Mouse (Mus musculus) cerebellum, adult 2 months (tissue): ENCODE data around the gene 2310011J03Rik. TPM values are rescaled to one million over a fixed set of nuclear protein-coding genes. Genes with fewer than 3 reads are reported as not detected.
"Not testable (repeated sequence)": the region's sequence is repeated elsewhere in the genome, so short reads cannot be mapped to it uniquely, and the experiment has no call there.

ENCODE experiments used
- DNase-seq, 2 experiments: peaks; one replicate each; pipeline ENCODE4 v3.0.0; 2021
- H3K27ac ChIP-seq: fragments of 200-500 bp; 2 replicates; pipeline ENCODE4 v1.5.1; 2012; ENCODE audit warnings: low read length, control low read depth, inconsistent platforms; ENCODE audit not compliant: insufficient read depth
- H3K27me3 ChIP-seq: fragments of 200-500 bp; 2 replicates; pipeline ENCODE4 v1.6.1; 2012; ENCODE audit warnings: inconsistent platforms, mild to moderate bottlenecking, low read length, moderate library complexity; ENCODE audit not compliant: control insufficient read depth, insufficient read depth
- H3K4me1 ChIP-seq: fragments of 200-500 bp; 2 replicates; pipeline ENCODE4 v1.6.1; 2011; ENCODE audit warnings: low read length; ENCODE audit not compliant: control insufficient read depth, insufficient read depth
- H3K4me3 ChIP-seq: fragments of 200-500 bp; replicated peaks from 2 replicates; pipeline ENCODE3; 2011; ENCODE audit warnings: mild to moderate bottlenecking, low read depth, low read length, control low read depth; ENCODE audit not compliant: insufficient read depth
- CTCF ChIP-seq: fragments of 200-500 bp; IDR thresholded peaks from 2 replicates; pipeline ENCODE4 v1.5.1; 2011; ENCODE audit warnings: low read depth, mild to moderate bottlenecking, control low read depth, low read length, moderate library complexity, borderline replicate concordance; ENCODE audit not compliant: insufficient read depth
- POLR2A ChIP-seq: fragments of 200-500 bp; IDR thresholded peaks from 2 replicates; pipeline ENCODE4 v1.6.1; 2011; ENCODE audit warnings: low read length, control low read depth, borderline replicate concordance; ENCODE audit not compliant: insufficient read depth
- WGBS: fragments of 180-500 bp; shearing (Covaris S2); methylation state at CpG from one replicate; pipeline ENCODE4 v1.1.7; 2018; 5-methylcytosine and 5-hydroxymethylcytosine counted together
- polyA plus RNA-seq: library from polyadenylated mRNA; depleted of rRNA; stranded (reverse); fragments of >200 nt; gene quantifications from 2 replicates; pipeline ENCODE4 v1.2.3, GENCODE M21; 2012

Gene 2310011J03Rik
- polyA plus RNA-seq, 1 experiment, result 51.1 TPM

DNA sequence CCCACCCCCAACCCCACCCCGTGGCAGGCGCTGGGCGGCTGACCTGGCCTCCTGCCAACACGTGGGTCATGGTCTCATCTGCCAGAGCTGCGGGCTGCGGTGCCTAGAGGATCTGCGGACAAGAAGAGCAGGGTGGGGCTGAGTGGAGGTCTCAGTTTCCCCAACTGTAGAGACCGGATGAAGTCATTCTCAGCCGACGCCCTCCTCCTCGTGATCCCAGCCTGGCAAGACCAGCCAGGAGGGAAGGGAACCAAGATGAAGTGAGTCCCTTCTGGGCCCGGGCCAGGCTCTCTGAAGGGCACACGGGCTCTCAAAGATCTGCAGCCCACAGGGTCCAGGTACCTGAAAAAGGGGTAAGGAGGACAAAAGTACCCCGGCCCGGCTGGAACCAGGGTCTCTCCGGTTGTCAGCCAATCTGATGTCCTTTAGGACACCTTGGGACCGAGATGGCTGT, 27.2 kb upstream of the 2310011J03Rik start:
- no peak for DNase-seq
- Histone ChIP-seq H3K27me3 (no peaks in the 10 kb centered on the region; the same call in 1 of the 2 replicates), H3K4me3 (no peak overlapping the region), H3K4me1 (peaks cover 10% of the 10 kb centered on the region), H3K27ac (no peak overlapping the region)
- TF ChIP-seq CTCF, result no peak
- TF ChIP-seq POLR2A, result no peak
- WGBS, result 9% methylated on average over 17 of the region's 17 CpGs

DNA sequence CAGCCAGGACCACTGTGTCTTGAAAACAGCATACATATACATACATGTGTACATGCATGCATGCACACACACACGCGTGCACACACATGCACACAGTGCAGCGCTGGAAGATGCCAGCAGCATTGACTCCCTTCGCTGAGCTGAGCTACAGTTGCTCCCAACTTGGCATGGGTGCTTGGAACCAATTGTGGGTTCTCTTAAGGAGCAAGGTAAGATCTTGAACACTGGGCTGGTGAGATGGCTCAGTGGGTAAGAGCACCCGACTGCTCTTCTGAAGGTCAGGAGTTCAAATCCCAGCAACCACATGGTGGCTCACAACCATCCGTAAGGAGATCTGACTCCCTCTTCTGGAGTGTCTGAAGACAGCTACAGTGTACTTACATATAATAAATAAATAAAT, 25.6 kb upstream of the 2310011J03Rik start:
- WGBS, result 83% methylated on average over 6 of the region's 6 CpGs
- DNase-seq, H3K27me3 ChIP-seq, H3K4me3 ChIP-seq, H3K27ac ChIP-seq: not testable (repeated sequence)
- peaks cover 13% of the 10 kb centered on the region for H3K4me1 ChIP-seq

DNA sequence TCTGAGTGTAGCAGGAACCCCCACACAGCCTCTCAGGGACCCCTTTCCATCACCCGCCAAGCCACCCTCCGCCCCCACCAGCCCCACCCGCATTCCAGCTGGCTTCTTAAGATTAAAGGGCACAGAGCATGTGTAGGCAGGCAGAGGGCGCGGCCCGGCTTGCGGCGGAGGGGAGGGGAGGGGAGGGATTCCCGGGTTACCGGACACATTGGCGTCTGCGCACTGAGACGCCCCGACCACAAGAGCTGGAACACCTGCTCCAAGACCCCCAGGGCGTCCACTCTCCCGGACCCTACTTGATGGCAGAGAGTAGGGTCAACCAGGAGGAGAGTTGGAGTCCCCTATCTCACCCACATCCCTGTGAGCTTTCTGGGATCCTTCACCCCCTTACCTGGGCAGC, 24.8 kb upstream of the 2310011J03Rik start:
- H3K27me3 ChIP-seq, result no peaks in the 10 kb centered on the region; the same call in 1 of the 2 replicates
- TF ChIP-seq CTCF (no peak), POLR2A (no peak)
- peaks cover 12% of the 10 kb centered on the region for H3K4me1 ChIP-seq
- H3K27ac ChIP-seq, result no peak overlapping the region
- WGBS, result 28% methylated on average over 16 of the region's 16 CpGs
- no peak for DNase-seq
- no peak overlapping the region for H3K4me3 ChIP-seq

DNA sequence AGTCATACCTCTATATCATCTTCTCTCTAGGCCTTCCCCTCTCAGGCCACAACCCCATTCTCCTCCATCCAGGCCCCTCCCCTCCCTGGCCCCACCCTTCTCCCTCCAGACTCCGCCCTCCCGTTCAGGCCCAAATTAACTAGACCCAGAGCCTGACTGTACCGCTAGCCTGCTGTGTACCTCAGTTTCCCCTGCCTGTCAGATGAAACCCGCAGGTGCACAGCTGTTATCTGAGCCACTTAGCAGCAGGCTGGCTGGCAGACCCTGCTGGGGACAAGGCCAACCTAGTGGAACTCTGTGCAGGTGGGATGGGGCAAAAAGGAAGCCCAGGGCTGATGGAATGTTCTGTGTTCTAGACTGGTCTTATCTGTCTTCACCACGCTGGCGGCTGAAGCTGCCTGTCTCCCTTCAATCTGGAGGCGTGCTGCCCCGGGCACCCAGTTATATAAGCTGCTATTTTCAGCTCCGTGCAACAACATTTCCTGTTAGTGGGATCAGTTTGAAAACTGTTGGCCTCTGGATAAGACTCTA, 23.9 kb upstream of the 2310011J03Rik start:
- WGBS, result 55% methylated on average over 9 of the region's 9 CpGs
- Histone ChIP-seq H3K27ac (no peak overlapping the region), H3K27me3 (no peaks in the 10 kb centered on the region; the same call in 1 of the 2 replicates), H3K4me1 (peaks cover 11% of the 10 kb centered on the region), H3K4me3 (no peak overlapping the region)
- DNase-seq, result no peak
- no peak for TF ChIP-seq CTCF
- no peak for TF ChIP-seq POLR2A

DNA sequence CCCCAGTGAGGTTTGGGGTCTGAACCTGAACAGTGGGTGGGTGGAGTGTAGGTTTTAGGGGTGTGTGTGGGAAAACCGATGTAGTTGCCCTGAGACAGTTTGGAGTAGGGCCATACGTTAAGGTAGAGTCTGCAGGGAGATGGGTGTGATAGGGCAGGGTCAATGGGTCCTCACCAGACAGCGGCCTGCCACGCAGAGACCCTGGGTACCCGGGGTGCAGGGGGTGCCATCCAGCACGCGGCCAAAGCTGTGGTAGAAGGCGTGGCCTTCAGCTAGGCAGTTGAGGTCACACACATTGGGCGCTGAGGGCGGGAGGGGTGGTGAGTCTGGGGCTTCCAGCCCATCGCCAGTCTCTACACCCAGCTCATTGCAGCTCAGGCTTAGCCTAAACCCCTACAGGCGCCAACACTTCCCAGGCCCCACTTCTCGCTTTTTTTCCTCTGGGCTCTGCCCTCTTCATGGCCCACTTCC, 23.1 kb upstream of the 2310011J03Rik start:
- Histone ChIP-seq H3K4me1 (peaks cover 11% of the 10 kb centered on the region), H3K4me3 (no peak overlapping the region), H3K27ac (no peak overlapping the region), H3K27me3 (no peaks in the 10 kb centered on the region; the same call in 1 of the 2 replicates)
- DNase-seq, result no peak
- WGBS, result 44% methylated on average over 13 of the region's 13 CpGs
- TF ChIP-seq POLR2A (no peak), CTCF (no peak)

DNA sequence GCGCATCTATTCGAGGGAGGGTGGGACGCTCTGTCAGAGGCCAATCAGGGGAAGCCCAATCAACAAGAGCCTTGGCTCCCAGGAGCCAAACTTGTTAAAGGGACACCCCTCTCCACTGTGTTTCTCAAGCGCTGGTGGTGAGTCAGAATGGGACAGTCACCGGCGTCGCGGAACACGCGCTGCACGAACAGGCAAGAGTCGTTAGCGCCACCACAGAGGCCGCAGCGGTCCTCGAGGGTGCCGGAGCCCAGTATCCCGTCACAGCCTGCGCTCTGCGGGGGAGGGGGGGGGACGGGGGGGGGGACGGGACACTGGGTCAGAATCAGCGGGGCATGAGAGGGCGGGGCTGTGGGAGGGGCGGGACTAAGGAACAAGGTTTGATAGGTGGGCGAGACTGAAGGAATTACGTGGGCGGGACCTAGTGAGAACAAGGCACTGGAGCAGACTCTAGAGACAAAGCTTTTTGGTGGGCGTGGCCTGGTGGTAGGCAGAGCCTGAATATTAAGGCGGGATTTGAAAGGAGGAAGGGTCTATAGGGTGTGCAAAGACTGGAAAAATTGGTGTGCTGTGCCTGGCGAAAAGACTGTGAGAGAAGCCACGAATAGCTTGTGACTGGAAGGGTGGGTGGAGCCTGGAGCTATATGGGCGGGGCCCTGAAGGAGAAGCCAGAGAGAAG, 22.6 kb upstream of the 2310011J03Rik start:
- H3K4me3 ChIP-seq, result no peak overlapping the region
- no peak for DNase-seq
- WGBS, result 2% methylated on average over 29 of the region's 33 CpGs
- H3K4me1 ChIP-seq, result peaks cover 8% of the 10 kb centered on the region
- no peak overlapping the region for H3K27ac ChIP-seq
- no peaks in the 10 kb centered on the region; the same call in 1 of the 2 replicates for H3K27me3 ChIP-seq
- TF ChIP-seq POLR2A (no peak), CTCF (no peak)

DNA sequence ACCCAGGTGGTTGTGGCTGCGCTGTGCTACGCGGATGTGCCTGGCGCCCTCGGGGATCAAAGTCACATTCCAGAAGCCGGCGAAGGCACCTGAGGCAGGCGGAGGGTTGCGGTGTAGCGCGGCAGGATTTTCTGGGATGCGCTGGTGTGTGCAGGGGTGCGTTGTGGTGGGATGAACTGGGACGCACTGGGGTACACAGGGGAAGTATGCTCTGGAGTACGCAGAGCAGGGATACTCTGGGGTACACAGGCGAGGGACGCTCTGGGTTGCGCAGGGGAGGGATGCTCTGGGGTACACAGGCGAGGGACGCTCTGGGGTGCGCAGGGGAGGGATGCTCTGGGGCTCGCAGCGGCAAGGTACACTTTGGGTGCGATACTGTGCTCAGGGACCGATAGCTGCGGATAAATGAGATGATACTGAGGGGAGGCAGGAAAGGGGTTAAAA, 22.0 kb upstream of the 2310011J03Rik start:
- peak overlapping the region; percentile 0 for H3K4me3 ChIP-seq
- DNase-seq, result no peak
- TF ChIP-seq CTCF (no peak), POLR2A (no peak)
- H3K4me1 ChIP-seq, result peaks cover 5% of the 10 kb centered on the region; the same call in 1 of the 2 replicates
- H3K27ac ChIP-seq, result no peak overlapping the region
- 3% methylated on average over 26 of the region's 26 CpGs for WGBS
- H3K27me3 ChIP-seq, result no peaks in the 10 kb centered on the region

- peaks cover 5% of the 10 kb centered on the region; the same call in 1 of the 2 replicates for H3K4me1 ChIP-seq
- 7% methylated on average over 46 of the region's 47 CpGs for WGBS
- H3K27me3 ChIP-seq, result no peaks in the 10 kb centered on the region
- H3K27ac ChIP-seq, result no peak overlapping the region
- TF ChIP-seq POLR2A, result no peak
- no peak for TF ChIP-seq CTCF
- no peak for DNase-seq
- H3K4me3 ChIP-seq, result no peak overlapping the region
These were observed 21.4 kb upstream of the 2310011J03Rik start for GRCm38 (mm10) chr10:80341491-80342304.
